Mouse (Mus musculus) kidney, postnatal 0 days (tissue): Measurements from ENCODE around the gene Zc3h12a. TPM values are rescaled to one million over a fixed set of nuclear protein-coding genes. Genes with fewer than 3 reads are reported as not detected.

ENCODE experiments used
- ATAC-seq: fragments of 200-750 bp; cut with Nextera tagmentation; replicated peaks from 2 replicates; pipeline ENCODE4 v1.8.0; 2017; ENCODE audit warnings: low read depth, moderate number of reproducible peaks, moderate TSS enrichment, moderate library complexity; ENCODE audit not compliant: low FRiP score
- DNase-seq: peaks from one replicate; pipeline ENCODE4 v3.0.0-alpha.2; 2016; ENCODE audit warnings: low spot score
- H3K27ac ChIP-seq: fragments of 300-500 bp; sonication (generic); 2 replicates; pipeline ENCODE4 v1.5.1; 2014; ENCODE audit warnings: mild to moderate bottlenecking
- H3K27me3 ChIP-seq: fragments of 300-500 bp; sonication (generic); 2 replicates; pipeline ENCODE4 v1.6.1; 2014; ENCODE audit warnings: low read length, mixed read lengths; ENCODE audit not compliant: insufficient read depth
- H3K36me3 ChIP-seq: fragments of 300-500 bp; sonication (generic); 2 replicates; pipeline ENCODE4 v1.6.1; 2014; ENCODE audit warnings: low read length, mixed read lengths; ENCODE audit not compliant: insufficient read depth
- H3K4me1 ChIP-seq: fragments of 300-500 bp; sonication (generic); replicated peaks from 2 replicates; pipeline ENCODE4 v1.6.1; 2014; ENCODE audit warnings: antibody characterized with exemption, low read length, mixed read lengths; ENCODE audit not compliant: insufficient read depth
- H3K4me2 ChIP-seq: fragments of 300-500 bp; sonication (generic); 2 replicates; pipeline ENCODE4 v1.6.1; 2014; ENCODE audit warnings: mild to moderate bottlenecking, low read length, moderate library complexity, mixed read lengths
- H3K4me3 ChIP-seq: fragments of 300-500 bp; sonication (generic); replicated peaks from 2 replicates; pipeline ENCODE4 v1.5.1; 2014; ENCODE audit warnings: low read depth, low read length
- H3K9ac ChIP-seq: fragments of 300-500 bp; sonication (generic); 2 replicates; pipeline ENCODE4 v1.6.1; 2014; ENCODE audit warnings: low read depth, low read length
- H3K9me3 ChIP-seq: fragments of 300-500 bp; sonication (generic); replicated peaks from 2 replicates; pipeline ENCODE4 v1.6.1; 2016; ENCODE audit warnings: low read length, inconsistent platforms, mixed read lengths
- CTCF ChIP-seq: IDR thresholded peaks from 2 replicates; pipeline ENCODE4 v1.5.1; 2016; ENCODE audit warnings: antibody characterized with exemption, low read depth, mild to moderate bottlenecking, moderate library complexity
- WGBS: fragments of 180-500 bp; shearing (Covaris S2); extraction: QIAGEN DNeasy Blood & Tissue Kit; methylation state at CpG from one replicate; pipeline ENCODE4 v1.1.7; 2014; 5-methylcytosine and 5-hydroxymethylcytosine counted together
- polyA plus RNA-seq: library from polyadenylated mRNA; unstranded; fragments of >200 nt; fragmentation: Nextera tagmentation; extraction: Ambion mirVana; gene quantifications from 2 replicates; pipeline ENCODE4 v1.2.1, GENCODE M21; 2015

Gene Zc3h12a
- polyA plus RNA-seq, 1 experiment from 2014 or later: 0.78 TPM

DNA sequence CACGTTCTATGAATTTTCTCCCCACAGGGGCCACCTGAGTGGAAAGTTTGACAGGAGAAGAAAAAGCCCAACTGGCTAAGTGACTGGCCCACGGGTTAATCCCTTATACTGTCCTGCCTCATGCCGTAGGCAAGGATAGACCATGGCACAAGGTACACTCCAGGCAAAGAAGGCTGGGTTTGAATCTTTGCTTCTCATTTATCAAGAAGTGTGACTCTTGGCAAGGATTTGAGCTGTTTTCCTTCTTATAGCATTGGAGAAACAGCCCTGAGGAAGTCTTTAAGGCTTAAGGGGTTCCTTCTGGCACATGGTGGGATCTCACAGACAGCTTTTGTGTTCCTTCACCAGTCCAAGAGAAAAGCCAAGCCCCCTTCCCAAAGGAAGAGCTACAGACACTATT lies 1.5 kb downstream of the Zc3h12a start:
- Histone ChIP-seq H3K4me3 (no peak overlapping the region), H3K9me3 (no peaks in the 10 kb centered on the region), H3K4me1 (peaks cover 27% of the 10 kb centered on the region), H3K27ac (no peak overlapping the region), H3K9ac (no peak overlapping the region), H3K36me3 (0 out of 2 replicates have a peak, but pooled peaks cover under 1% of the 10 kb centered on the region), H3K27me3 (no peaks in the 10 kb centered on the region), H3K4me2 (no peak overlapping the region)
- TF ChIP-seq CTCF: no peak
- WGBS: 90% methylated on average over 3 of the region's 3 CpGs
- ATAC-seq (no peak), DNase-seq (no peak)

DNA sequence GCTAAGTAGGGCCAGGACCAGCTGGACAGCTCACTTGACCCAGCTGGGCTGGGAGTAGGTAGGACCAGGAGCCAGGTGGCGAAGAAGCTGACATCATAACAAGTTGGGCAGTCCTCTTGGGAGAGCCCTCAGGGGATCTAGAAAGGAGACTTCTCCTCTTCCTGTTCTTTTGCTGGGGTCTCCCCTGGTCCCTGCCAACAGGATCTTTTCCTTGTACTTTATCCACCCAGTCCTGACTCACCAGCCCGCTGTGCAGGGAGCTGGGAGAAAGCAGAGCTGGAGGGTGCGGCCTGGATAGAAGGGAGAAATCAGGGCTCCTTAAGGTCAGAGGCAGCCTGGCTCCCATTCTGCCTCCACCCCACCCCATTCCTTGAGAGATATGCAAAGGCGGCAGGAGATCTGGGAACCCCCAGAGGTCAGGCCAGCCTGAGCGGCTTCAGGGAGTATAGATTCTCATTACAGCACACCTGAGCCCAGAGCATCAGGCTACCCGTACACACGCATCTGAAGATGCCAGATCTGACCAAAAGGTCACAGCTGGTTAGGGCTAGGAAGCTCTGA lies 2.2 kb downstream of the Zc3h12a start:
- TF ChIP-seq CTCF: no peak
- Histone ChIP-seq H3K36me3 (0 out of 2 replicates have a peak, but pooled peaks cover 4% of the 10 kb centered on the region), H3K27ac (no peak overlapping the region), H3K9me3 (no peaks in the 10 kb centered on the region), H3K27me3 (no peaks in the 10 kb centered on the region), H3K4me3 (no peak overlapping the region), H3K4me1 (peaks cover 27% of the 10 kb centered on the region), H3K9ac (no peak overlapping the region), H3K4me2 (no peak overlapping the region)
- DNase-seq (no peak), ATAC-seq (no peak)
- 80% methylated on average over 7 of the region's 7 CpGs for WGBS

DNA sequence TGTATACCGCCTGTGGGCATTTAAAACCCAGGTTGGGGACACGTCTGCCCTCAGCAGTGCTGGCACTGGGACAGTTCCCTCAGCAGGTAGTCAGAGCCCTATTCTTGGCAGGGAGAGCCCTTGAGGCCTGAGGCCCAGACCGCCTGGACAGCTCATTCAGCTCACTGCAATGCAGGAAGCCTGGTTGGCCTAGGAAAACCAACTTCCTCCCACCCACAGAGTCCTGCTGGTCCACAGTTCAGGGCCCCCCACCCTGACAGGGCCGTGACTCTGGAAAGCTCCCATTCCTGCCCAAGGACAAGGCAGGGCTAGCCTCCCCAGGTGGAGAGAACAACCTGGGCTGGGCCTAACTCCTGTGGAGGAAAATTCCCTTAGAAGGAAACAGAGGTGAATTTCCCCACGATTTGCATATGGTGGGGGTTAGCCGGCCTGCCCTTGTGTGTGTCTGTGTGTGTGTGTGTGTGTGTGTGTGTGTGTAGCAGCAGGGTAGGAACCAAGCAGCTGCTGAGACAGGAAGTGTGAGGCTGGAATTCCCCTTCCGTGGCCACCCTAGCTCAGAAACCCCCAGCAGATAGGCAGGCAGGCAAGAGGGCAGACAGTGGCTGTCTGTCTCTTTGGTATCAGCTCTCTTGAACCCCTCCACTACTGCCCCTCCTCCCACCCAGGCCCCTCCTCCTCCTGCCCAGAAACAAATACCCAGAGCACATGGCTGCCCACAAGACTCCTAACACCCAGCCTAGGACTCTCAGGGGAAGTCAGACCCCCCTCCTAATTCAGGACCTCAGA lies 3.0 kb downstream of the Zc3h12a start:
- TF ChIP-seq CTCF: no peak
- DNase-seq: no peak
- 54% methylated on average over 7 of the region's 7 CpGs for WGBS
- Histone ChIP-seq H3K4me1 (peaks cover 27% of the 10 kb centered on the region), H3K9ac (no peak overlapping the region), H3K36me3 (peaks cover 4% of the 10 kb centered on the region; the same call in 1 of the 2 replicates), H3K9me3 (no peaks in the 10 kb centered on the region), H3K27ac (no peak overlapping the region), H3K27me3 (no peaks in the 10 kb centered on the region), H3K4me2 (no peak overlapping the region), H3K4me3 (no peak overlapping the region)
- no peak for ATAC-seq

DNA sequence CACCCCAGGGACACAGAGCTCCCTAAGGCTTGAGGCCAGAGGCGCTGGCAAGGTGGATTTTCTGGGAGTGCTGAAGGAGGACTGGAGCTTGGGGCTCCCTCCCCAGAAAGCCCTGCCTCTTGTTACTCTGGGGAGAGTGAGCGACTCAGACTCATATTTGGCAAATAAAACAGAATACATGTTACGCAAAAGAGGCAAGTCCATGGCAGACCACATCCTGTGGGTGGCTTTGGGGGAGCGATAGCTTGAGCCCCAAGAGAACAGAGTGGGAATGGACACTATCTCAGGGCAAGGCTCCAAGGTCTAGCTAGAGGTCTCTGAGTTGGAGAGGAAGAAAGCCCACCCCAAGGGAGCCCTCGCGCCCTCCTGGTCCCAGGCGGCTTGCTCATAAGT lies 4.4 kb downstream of the Zc3h12a start:
- Histone ChIP-seq H3K36me3 (peaks cover 4% of the 10 kb centered on the region; the same call in 1 of the 2 replicates), H3K4me2 (peak overlapping the region; percentile 6; the same call in 1 of the 2 replicates), H3K4me1 (peaks cover 27% of the 10 kb centered on the region), H3K9ac (no peak overlapping the region), H3K27me3 (no peaks in the 10 kb centered on the region), H3K4me3 (no peak overlapping the region), H3K27ac (peak overlapping the region; percentile 65; the same call in 1 of the 2 replicates), H3K9me3 (no peaks in the 10 kb centered on the region)
- WGBS: 77% methylated on average over 7 of the region's 7 CpGs
- TF ChIP-seq CTCF: no peak
- ATAC-seq (no peak), DNase-seq (no peak)

DNA sequence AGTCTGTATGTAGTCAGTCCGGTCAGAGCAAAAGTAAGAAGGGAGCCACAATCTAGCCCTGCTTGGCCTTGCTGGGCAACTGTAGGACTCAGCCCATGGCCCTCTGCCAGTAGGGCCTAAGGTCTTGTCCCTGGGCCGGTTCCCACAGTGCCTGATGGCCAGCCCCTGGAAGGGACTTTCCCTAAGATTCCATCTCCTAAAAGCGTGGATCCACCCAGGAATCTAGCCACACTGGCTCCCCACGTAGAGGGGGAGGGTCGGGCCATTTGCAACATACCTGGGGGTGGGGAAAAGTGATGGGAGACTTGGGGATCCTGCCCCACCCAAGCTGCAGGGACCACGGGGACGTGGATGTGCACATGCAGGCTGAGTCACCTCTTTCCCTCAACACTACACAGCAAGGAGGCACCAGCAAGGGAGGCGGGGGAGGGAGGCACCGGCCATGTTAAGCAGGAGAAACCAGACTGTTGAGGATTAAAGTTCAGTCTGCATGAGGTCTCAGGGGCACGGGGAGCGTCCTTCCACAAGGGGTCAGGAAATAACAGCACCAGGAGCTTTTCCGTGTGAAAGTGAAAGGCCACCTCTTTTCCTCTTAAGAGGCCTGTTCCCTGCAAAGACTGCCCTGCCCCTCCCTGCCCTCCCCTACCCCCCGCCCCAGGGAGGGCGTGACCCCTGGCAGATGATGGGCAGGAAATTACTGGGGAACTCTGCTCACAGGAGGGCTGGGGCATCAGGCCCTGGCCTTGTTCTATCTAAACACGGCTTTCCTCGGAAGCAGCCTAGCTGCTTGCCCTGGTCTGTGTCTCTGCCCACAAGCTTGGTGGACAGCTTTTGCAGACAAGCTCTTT lies 5.0 kb downstream of the Zc3h12a start:
- no peak for TF ChIP-seq CTCF
- 21% methylated on average over 15 of the region's 16 CpGs for WGBS
- Histone ChIP-seq H3K9me3 (no peaks in the 10 kb centered on the region), H3K36me3 (peaks cover 4% of the 10 kb centered on the region; the same call in 1 of the 2 replicates), H3K9ac (no peak overlapping the region), H3K4me3 (no peak overlapping the region), H3K4me2 (peak overlapping the region; percentile 6; the same call in 1 of the 2 replicates), H3K27me3 (no peaks in the 10 kb centered on the region), H3K27ac (peak overlapping the region; percentile 65), H3K4me1 (peaks cover 27% of the 10 kb centered on the region)
- ATAC-seq (peak; percentile 57; the same call in 1 of the 2 replicates), DNase-seq (peak; percentile 61)

DNA sequence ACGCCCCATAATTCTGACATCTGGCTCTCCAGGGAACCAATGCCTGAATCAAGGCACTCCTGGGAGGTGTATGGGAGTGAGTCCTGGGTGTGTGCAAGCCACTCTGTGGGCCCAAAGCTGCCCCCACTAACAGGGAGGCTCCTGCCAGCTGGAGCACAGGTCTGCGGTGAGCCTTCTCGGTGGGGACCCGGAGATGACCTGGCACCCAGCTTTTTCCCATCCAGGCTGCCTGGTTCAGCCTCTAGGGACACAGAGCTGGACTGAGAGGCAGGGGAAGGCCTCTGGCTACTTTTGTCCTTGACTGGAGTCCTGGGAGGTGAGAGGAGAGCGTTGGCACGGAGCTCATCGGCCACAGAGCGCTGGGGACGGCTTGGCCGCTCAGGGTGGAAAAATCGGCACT lies 7.9 kb downstream of the Zc3h12a start:
- Histone ChIP-seq H3K4me1 (peaks cover 27% of the 10 kb centered on the region), H3K9ac (no peak overlapping the region), H3K27ac (no peak overlapping the region), H3K4me3 (no peak overlapping the region), H3K4me2 (no peak overlapping the region), H3K36me3 (peaks cover 4% of the 10 kb centered on the region; the same call in 1 of the 2 replicates), H3K27me3 (no peaks in the 10 kb centered on the region), H3K9me3 (no peaks in the 10 kb centered on the region)
- DNase-seq (no peak), ATAC-seq (no peak)
- WGBS: 87% methylated on average over 11 of the region's 11 CpGs
- no peak for TF ChIP-seq CTCF
